Mouse (Mus musculus) intestine, embryonic 14.5 days (tissue): Measurements from ENCODE around the gene Kif20b. TPM values are rescaled to one million over a fixed set of nuclear protein-coding genes. Genes with fewer than 3 reads are reported as not detected.

Source experiments
- ATAC-seq: fragments of 200-750 bp; cut with Nextera tagmentation; replicated peaks from 2 replicates; pipeline ENCODE4 v1.8.0; 2017; ENCODE audit warnings: low read depth, moderate number of reproducible peaks, moderate TSS enrichment, moderate library complexity; ENCODE audit not compliant: low FRiP score, low TSS enrichment
- DNase-seq: peaks from one replicate; pipeline ENCODE4 v3.0.0-alpha.2; 2018; ENCODE audit warnings: low spot score
- H3K27ac ChIP-seq: fragments of 300-500 bp; sonication (generic); 2 replicates; pipeline ENCODE4 v1.5.1; 2014; ENCODE audit warnings: low read depth, mild to moderate bottlenecking, control low read depth
- H3K27me3 ChIP-seq: fragments of 300-500 bp; sonication (generic); replicated peaks from 2 replicates; pipeline ENCODE4 v1.6.1; 2014; ENCODE audit warnings: low read length, control low read depth; ENCODE audit not compliant: control insufficient read depth, insufficient read depth
- H3K36me3 ChIP-seq: fragments of 300-500 bp; sonication (generic); 2 replicates; pipeline ENCODE4 v1.6.1; 2014; ENCODE audit warnings: low read length, control low read depth; ENCODE audit not compliant: control insufficient read depth, insufficient read depth
- H3K4me1 ChIP-seq: fragments of 300-500 bp; sonication (generic); replicated peaks from 2 replicates; pipeline ENCODE4 v1.6.1; 2014; ENCODE audit warnings: low read length, control low read depth, mixed read lengths; ENCODE audit not compliant: control insufficient read depth, insufficient read depth
- H3K4me2 ChIP-seq: fragments of 300-500 bp; sonication (generic); 2 replicates; pipeline ENCODE4 v1.6.1; 2014; ENCODE audit warnings: low read length
- H3K4me3 ChIP-seq: fragments of 300-500 bp; sonication (generic); 2 replicates; pipeline ENCODE4 v1.5.1; 2014; ENCODE audit warnings: low read depth, low read length, control low read depth, mixed read lengths
- H3K9ac ChIP-seq: fragments of 300-500 bp; sonication (generic); 2 replicates; pipeline ENCODE4 v1.6.1; 2014; ENCODE audit warnings: mild to moderate bottlenecking, low read length
- H3K9me3 ChIP-seq: fragments of 300-500 bp; sonication (generic); 2 replicates; pipeline ENCODE4 v1.6.1; 2016; ENCODE audit warnings: low read length, control low read depth; ENCODE audit not compliant: control insufficient read depth
- WGBS: fragments of 180-500 bp; shearing (Covaris S2); extraction: QIAGEN DNeasy Blood & Tissue Kit; methylation state at CpG from one replicate; pipeline ENCODE4 v1.1.7; 2014; 5-methylcytosine and 5-hydroxymethylcytosine counted together
- polyA plus RNA-seq: library from polyadenylated mRNA; unstranded; fragments of >200 nt; fragmentation: Nextera tagmentation; extraction: Ambion mirVana; gene quantifications from 2 replicates; pipeline ENCODE4 v1.2.1, GENCODE M21; 2014

The Kif20b gene
- polyA plus RNA-seq, 1 experiment from 2014 or later = 56.9 TPM

DNA sequence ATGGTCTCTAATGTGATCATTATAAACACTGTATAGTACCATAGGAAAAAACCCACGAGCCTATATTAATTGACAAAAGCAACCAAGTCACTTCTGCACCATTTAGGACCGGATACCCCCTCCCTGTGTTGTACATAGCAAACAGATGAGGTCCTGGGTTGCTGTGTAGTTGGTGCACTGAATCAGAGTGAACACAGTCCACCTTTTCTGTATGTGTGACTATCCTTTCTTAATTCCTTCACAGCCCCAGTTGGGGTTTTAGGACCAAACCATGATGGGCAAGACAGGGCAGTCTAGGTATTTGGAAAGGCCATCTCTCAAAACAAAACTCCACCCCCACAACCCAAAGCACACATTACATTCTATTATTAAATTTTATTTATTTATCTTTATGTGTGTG lies 20.4 kb upstream of the Kif20b start:
- no peak for ATAC-seq
- WGBS = 84% methylated on average over 2 of the region's 2 CpGs
- no peak overlapping the region for H3K4me3 ChIP-seq

DNA sequence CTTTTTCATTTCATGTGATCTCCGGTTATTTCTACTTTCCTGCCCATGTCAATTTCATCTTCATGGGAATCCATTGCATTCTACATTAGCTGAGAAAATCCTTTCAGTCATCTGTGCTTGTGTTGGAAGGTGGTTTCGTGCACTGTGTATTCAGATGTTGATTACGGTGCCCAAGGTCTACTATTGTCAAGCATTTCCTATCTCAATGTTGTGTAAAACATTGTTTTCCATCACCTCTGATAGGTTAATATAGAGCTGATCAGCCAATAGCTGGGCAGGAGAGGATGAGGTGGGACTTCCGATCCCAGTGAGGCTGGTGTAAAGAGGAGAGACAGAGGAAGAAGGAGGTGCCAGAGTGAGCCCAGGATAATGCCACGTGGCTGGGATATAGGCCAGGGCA lies 18.1 kb upstream of the Kif20b start:
- ATAC-seq = no peak
- 83% methylated on average over 5 of the region's 5 CpGs for WGBS
- no peak for DNase-seq
- Histone ChIP-seq H3K27me3 (no peaks in the 10 kb centered on the region), H3K4me1 (no peaks in the 10 kb centered on the region), H3K36me3 (no peaks in the 10 kb centered on the region), H3K9me3 (no peaks in the 10 kb centered on the region), H3K4me2 (no peak overlapping the region), H3K9ac (no peak overlapping the region), H3K4me3 (no peak overlapping the region), H3K27ac (no peak overlapping the region)

More for the DNA sequence above, 20.4 kb upstream of the Kif20b start:
- no peak overlapping the region for H3K9ac ChIP-seq
- H3K4me1 ChIP-seq = no peaks in the 10 kb centered on the region
- no peaks in the 10 kb centered on the region for H3K36me3 ChIP-seq
- H3K9me3 ChIP-seq = no peaks in the 10 kb centered on the region
- H3K27ac ChIP-seq = no peak overlapping the region
- no peak overlapping the region for H3K4me2 ChIP-seq
- DNase-seq = no peak
- H3K27me3 ChIP-seq = no peaks in the 10 kb centered on the region

DNA sequence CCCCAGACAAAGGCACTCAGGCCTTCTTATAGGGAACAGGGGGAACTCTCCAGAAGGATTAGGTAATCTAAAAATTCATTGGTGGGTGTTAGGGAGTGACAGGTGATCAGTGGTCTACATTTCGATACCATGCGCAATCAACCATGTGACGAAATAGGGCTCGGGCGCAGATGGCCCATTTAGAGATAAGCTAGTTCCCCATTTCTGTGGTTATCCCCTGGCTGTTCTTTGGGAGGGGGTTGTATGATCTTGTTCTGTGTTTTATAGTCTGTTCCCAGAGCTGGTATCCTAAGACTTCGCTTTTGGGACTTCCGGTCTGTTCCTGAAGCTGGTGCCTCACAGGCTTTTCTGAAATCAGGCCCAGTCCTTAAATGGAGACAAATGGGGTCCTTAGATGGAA lies 16.7 kb upstream of the Kif20b start:
- no peak for DNase-seq
- Histone ChIP-seq H3K4me1 (no peaks in the 10 kb centered on the region), H3K9ac (no peak overlapping the region), H3K27me3 (no peaks in the 10 kb centered on the region), H3K4me2 (no peak overlapping the region), H3K36me3 (no peaks in the 10 kb centered on the region), H3K27ac (no peak overlapping the region), H3K4me3 (no peak overlapping the region), H3K9me3 (no peaks in the 10 kb centered on the region)
- ATAC-seq = no peak
- 94% methylated on average over 7 of the region's 7 CpGs for WGBS

DNA sequence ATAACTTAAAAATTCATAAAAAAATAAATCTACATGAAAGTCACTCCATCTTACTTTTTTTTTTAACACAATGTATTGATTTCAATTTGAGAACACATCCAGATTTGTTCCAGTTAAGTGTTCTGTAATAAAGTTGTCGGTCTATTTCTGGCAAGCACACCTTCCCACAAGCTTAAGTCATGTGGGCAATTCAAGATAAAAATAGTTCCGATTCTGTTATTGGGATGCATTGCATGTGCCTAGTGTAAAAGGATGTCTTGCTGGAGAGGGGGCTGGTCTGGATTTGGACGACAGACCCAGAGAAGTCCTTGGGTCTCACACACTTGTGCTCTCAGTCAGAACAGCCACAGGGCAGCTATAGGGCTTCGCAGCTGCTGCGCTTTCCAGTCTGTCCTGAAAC lies 15.4 kb upstream of the Kif20b start:
- H3K4me2 ChIP-seq = no peak overlapping the region
- no peak overlapping the region for H3K9ac ChIP-seq
- no peaks in the 10 kb centered on the region for H3K4me1 ChIP-seq
- no peak overlapping the region for H3K4me3 ChIP-seq
- 83% methylated on average over 5 of the region's 5 CpGs for WGBS
- no peak for ATAC-seq
- H3K27ac ChIP-seq = no peak overlapping the region
- H3K9me3 ChIP-seq = no peaks in the 10 kb centered on the region
- no peaks in the 10 kb centered on the region for H3K36me3 ChIP-seq
- no peaks in the 10 kb centered on the region for H3K27me3 ChIP-seq
- DNase-seq = no peak

DNA sequence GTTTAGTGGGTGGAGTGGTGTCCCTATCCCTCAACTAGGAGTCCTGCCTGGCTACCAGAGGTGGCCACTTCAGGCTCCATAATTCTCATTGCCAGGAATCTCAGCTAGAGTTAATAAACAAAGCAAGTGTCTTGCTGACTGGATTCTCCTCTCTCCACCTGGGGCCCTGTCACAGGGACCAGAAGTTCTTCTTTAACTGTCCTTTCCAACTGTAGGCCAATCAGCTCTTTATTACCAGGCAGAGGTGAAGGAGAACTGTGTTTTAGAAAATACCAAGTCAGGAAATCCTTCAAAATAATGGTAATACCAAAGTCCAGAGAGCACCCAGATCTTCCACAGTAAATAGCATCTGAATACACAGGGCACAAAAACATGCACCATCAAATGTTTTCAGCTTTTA lies 9.8 kb upstream of the Kif20b start:
- ATAC-seq (no peak), DNase-seq (no peak)
- Histone ChIP-seq H3K27me3 (no peaks in the 10 kb centered on the region), H3K4me3 (no peak overlapping the region), H3K4me2 (no peak overlapping the region), H3K9me3 (no peaks in the 10 kb centered on the region), H3K36me3 (no peaks in the 10 kb centered on the region), H3K4me1 (no peaks in the 10 kb centered on the region), H3K9ac (no peak overlapping the region), H3K27ac (no peak overlapping the region)

DNA sequence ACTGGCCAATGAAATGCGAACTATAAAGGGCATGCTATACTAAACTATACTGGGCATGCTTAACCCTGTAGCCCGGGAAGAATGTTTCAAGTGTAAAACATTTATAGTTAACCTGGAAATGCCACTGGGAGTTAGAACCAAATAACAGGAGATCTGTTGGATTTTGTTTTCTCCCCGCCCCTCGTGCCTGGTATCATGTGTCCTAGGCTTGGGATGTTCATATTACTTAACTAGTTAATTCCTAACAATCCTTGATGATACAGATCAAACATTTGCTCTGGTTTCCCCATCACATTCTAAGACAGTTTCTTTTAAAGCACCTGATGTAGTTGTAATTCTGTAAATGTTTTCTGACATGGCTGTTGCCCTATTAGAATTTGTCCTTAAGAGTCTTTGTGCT lies 2.1 kb upstream of the Kif20b start:
- H3K9me3 ChIP-seq = no peaks in the 10 kb centered on the region
- no peak overlapping the region for H3K27ac ChIP-seq
- DNase-seq = no peak
- 89% methylated on average over 4 of the region's 4 CpGs for WGBS
- no peaks in the 10 kb centered on the region for H3K27me3 ChIP-seq
- peaks cover under 1% of the 10 kb centered on the region for H3K36me3 ChIP-seq
- H3K4me3 ChIP-seq = no peak overlapping the region
- no peak overlapping the region for H3K4me2 ChIP-seq
- ATAC-seq = no peak
- H3K4me1 ChIP-seq = no peaks in the 10 kb centered on the region
- no peak overlapping the region for H3K9ac ChIP-seq

DNA sequence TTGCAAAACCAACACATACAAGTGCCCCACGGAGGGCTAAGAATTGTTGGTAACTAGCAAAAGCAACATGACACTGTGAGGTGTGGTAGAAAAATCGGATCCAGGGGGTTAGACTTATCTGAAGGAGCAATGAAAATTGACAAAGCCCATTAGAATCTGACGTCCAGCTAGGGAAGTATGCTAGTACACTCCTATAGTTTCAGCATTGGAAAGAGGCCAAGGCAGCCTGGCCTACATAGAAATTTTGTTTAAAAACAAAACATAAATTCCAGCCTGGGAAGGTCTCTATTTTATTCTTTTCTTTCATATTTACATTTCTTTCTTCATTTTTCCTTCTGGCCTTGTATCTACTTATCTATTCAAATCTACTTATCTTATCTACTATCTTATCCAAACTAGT lies 1.6 kb upstream of the Kif20b start:
- H3K27ac ChIP-seq = no peak overlapping the region
- WGBS = 63% methylated on average over 3 of the region's 3 CpGs
- peaks cover 4% of the 10 kb centered on the region for H3K36me3 ChIP-seq
- DNase-seq (no peak), ATAC-seq (no peak)
- no peak overlapping the region for H3K4me2 ChIP-seq
- H3K27me3 ChIP-seq = no peaks in the 10 kb centered on the region
- no peaks in the 10 kb centered on the region for H3K9me3 ChIP-seq
- H3K9ac ChIP-seq = no peak overlapping the region
- no peaks in the 10 kb centered on the region for H3K4me1 ChIP-seq
- H3K4me3 ChIP-seq = no peak overlapping the region

DNA sequence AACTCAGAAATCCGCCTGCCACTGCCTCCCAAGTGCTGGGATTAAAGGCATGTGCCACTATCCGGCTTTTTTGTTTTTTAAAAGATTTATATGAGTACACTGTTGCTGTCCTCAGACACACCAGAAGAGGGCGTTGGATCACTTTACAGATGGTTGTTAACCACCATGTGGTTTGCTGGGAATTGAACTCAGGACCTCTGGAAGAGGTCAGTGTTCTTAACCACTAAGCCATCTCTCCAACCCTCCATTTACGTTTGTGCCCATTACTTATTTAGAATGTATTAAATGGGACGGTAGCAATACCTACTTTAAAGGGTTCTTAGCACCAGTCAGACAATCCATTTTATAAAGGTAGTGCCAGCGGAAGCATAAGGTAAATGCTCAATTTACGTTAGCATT lies 909 bp upstream of the Kif20b start:
- Histone ChIP-seq H3K9me3 (no peaks in the 10 kb centered on the region), H3K4me1 (no peaks in the 10 kb centered on the region), H3K27ac (no peak overlapping the region), H3K27me3 (no peaks in the 10 kb centered on the region), H3K9ac (peak overlapping the region; percentile 71; the same call in 1 of the 2 replicates), H3K4me3 (peak overlapping the region; percentile 95), H3K36me3 (peaks cover 4% of the 10 kb centered on the region), H3K4me2 (peak overlapping the region; percentile 73)
- WGBS = 18% methylated on average over 7 of the region's 7 CpGs
- no peak for DNase-seq
- ATAC-seq = no peak

DNA sequence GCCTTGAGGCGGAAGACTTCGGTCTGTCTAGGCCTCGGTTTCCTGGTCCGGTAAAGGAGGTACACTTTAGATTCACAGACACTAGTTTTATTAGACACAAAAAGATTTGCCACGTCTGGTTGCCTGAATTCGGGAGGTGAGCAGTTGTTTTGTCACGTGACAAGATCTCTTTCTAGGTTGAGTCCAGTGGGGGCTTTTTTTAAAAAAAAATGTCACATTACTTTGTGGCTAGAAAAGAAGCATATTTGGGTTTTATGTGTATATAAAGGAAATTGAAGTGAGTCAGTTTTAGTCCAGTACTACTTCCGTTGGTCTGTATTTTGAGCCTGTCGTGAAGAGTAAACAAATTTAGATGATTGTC lies 422 bp downstream of the Kif20b start:
- DNase-seq = no peak
- Histone ChIP-seq H3K27me3 (no peaks in the 10 kb centered on the region), H3K36me3 (peaks cover 4% of the 10 kb centered on the region), H3K9ac (peak overlapping the region; percentile 71), H3K27ac (peak overlapping the region; percentile 34; the same call in 1 of the 2 replicates), H3K4me3 (peak overlapping the region; percentile 95), H3K4me1 (no peaks in the 10 kb centered on the region), H3K9me3 (no peaks in the 10 kb centered on the region), H3K4me2 (peak overlapping the region; percentile 54)
- WGBS = under 1% methylated on average over 9 of the region's 9 CpGs
- no peak for ATAC-seq
